Mouse (Mus musculus) limb, embryonic 15.5 days (tissue): Measurements from ENCODE around the gene Ndufc1. TPM values are rescaled to one million over a fixed set of nuclear protein-coding genes. Genes with fewer than 3 reads are reported as not detected.

Experiments used
- ATAC-seq: fragments of 200-750 bp; cut with Nextera tagmentation; 2 replicates; pipeline ENCODE4 v1.8.0; 2017; ENCODE audit warnings: low read depth, moderate TSS enrichment; ENCODE audit not compliant: insufficient number of reproducible peaks, low FRiP score, low TSS enrichment
- H3K27ac ChIP-seq: fragments of 300-500 bp; sonication (generic); 2 replicates; pipeline ENCODE4 v1.5.1; 2015; ENCODE audit warnings: moderate library complexity, mild to moderate bottlenecking, inconsistent platforms
- H3K27me3 ChIP-seq: fragments of 300-500 bp; sonication (generic); 2 replicates; pipeline ENCODE4 v1.6.1; 2015; ENCODE audit warnings: inconsistent platforms
- H3K36me3 ChIP-seq: fragments of 300-500 bp; sonication (generic); 2 replicates; pipeline ENCODE4 v1.6.1; 2015; ENCODE audit warnings: inconsistent platforms
- H3K4me1 ChIP-seq: fragments of 300-500 bp; sonication (generic); 2 replicates; pipeline ENCODE4 v1.6.1; 2015; ENCODE audit warnings: inconsistent platforms
- H3K4me2 ChIP-seq: fragments of 300-500 bp; sonication (generic); 2 replicates; pipeline ENCODE4 v1.6.1; 2015; ENCODE audit warnings: mild to moderate bottlenecking, inconsistent platforms
- H3K4me3 ChIP-seq: fragments of 300-500 bp; sonication (generic); 2 replicates; pipeline ENCODE4 v1.5.1; 2015; ENCODE audit warnings: mild to moderate bottlenecking, inconsistent platforms
- H3K9ac ChIP-seq: fragments of 300-500 bp; sonication (generic); 2 replicates; pipeline ENCODE4 v1.6.1; 2015; ENCODE audit warnings: inconsistent platforms
- H3K9me3 ChIP-seq: fragments of 300-500 bp; sonication (generic); 2 replicates; pipeline ENCODE4 v1.6.1; 2016; ENCODE audit warnings: inconsistent platforms
- WGBS: fragments of 180-500 bp; shearing (Covaris S2); methylation state at CpG from one replicate; pipeline ENCODE4 v1.1.7; 2015; 5-methylcytosine and 5-hydroxymethylcytosine counted together
- polyA plus RNA-seq: library from polyadenylated mRNA; unstranded; fragments of >200 nt; fragmentation: Nextera tagmentation; extraction: Ambion mirVana; gene quantifications from 2 replicates; pipeline ENCODE4 v1.2.1, GENCODE M21; 2015

The Ndufc1 gene
- polyA plus RNA-seq, 1 experiment from 2014 or later, result 625 TPM

- peaks cover 8% of the 10 kb centered on the region for H3K4me1 ChIP-seq
- peak overlapping the region; percentile 23 for H3K4me3 ChIP-seq
- no peak overlapping the region for H3K9ac ChIP-seq
- ATAC-seq, result no peak
- H3K9me3 ChIP-seq, result no peaks in the 10 kb centered on the region
- H3K27ac ChIP-seq, result no peak overlapping the region
- no peaks in the 10 kb centered on the region for H3K36me3 ChIP-seq
- peak overlapping the region; percentile 31 for H3K4me2 ChIP-seq
- no peaks in the 10 kb centered on the region for H3K27me3 ChIP-seq
- WGBS, result 69% methylated on average over 3 of the region's 3 CpGs
Measured at GRCm38 (mm10) chr3:51378665-51378946, 30.2 kb downstream of the Ndufc1 start.

DNA sequence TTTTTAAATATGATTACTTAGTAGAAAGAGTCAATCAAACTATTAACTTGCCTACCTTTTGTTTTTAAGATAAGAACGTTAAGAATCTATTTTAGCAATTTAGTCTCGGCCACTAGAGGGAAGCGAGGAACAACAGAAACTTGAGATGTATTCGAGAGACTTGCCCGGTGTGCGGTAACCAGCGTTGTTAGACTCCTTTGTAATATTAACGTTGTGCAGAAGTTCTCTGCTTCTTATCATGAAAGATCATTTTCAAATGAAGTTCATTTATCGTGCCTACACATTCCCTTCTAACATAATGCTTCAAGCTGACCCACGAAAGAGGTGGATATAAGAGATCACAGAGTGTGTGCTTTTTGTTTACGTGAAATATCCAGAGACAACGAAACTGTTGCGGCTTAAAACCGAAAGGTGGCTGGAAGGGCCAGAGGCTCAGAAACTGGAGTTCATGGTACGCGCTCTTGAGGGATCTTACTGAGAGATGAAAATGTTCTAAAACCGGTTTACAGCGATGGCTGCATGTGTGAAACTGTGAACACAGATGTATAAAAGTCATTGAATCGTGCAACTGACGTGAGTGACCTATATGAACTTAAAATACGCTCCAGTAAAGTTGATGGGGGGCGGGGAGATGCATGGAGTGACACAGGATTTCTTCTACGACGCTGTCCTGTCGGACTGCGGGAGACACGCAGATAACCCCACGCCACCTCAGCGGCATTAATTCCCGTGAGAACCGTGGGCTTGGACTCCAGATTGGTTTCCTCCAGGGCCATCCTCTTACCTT lies 30.7 kb downstream of the Ndufc1 start:
- peak overlapping the region; percentile 31 for H3K4me2 ChIP-seq
- H3K27ac ChIP-seq, result no peak overlapping the region
- no peak for ATAC-seq
- peak overlapping the region; percentile 23 for H3K4me3 ChIP-seq
- H3K27me3 ChIP-seq, result no peaks in the 10 kb centered on the region
- no peak overlapping the region for H3K9ac ChIP-seq
- H3K4me1 ChIP-seq, result peaks cover 8% of the 10 kb centered on the region
- no peaks in the 10 kb centered on the region for H3K9me3 ChIP-seq
- H3K36me3 ChIP-seq, result no peaks in the 10 kb centered on the region
- 35% methylated on average over 31 of the region's 31 CpGs for WGBS

DNA sequence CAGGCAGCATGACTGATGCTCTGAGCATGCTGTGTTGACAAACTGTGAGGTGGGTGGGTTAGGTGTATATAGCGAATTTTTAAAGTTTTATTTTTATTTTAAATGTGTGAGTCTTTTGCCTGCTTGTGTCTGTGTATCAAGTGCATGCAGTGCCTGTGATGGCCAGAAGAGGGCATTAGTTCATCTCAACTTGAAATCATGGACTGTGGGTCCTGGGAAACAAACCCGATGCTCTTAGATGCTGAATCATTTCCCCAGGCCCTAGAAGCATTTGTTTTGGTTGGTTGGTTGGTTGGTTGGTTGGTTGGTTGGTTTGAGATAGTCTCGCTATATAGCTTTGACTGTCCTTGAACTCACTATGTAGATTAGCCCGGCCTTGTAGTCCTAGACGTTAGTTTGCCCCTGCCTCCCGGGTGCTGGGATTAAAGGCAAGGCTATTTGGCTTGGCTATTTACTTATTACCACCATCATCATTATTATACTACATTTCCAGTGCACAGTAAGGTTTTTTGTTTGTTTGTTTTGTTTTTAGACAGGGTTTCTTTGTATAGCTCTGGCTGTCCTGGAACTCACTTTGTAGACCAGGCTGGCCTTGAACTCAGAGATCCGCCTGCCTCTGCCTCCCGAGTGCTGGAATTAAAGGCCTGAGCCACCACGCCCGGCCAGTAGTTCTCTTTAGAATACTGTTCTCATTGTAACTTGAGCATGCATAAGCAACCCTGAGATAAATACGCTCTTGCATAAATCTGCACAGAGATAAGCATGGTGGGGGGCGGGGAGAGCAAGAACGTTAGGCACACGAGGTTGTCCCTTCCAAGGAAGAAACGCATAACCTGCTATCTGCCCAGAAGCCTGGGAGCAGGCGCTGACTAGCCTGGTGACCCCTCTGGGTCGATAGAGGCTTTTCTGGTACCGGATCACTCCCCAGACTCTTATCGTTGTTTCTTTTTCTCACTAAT lies 33.2 kb downstream of the Ndufc1 start:
- Histone ChIP-seq H3K4me1 (peaks cover 8% of the 10 kb centered on the region), H3K36me3 (no peaks in the 10 kb centered on the region)

DNA sequence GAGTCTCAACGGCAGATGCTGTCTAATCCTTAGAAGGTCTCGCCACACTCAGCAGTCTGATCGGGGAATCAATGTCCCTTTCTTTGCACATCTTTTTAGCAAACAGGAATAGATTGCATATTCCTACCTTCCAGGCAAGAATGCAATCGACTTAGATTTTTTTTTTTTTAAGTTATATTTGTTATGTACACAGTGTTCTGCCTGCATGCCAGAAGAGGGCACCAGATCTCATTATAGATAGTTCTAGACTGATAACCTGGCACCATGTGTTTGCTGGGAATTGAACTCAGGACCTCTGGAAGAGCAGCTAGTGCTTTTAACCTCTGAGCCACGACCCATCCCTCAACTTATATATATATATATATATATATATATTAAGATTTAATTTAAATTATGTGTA lies 35.2 kb downstream of the Ndufc1 start:
- ATAC-seq, result no peak
- WGBS, result 74% methylated on average over 5 of the region's 5 CpGs
- H3K27ac ChIP-seq, result no peak overlapping the region

More for the DNA sequence above, 33.2 kb downstream of the Ndufc1 start:
- H3K9ac ChIP-seq, result no peak overlapping the region
- H3K27me3 ChIP-seq, result no peaks in the 10 kb centered on the region
- WGBS, result 85% methylated on average over 19 of the region's 19 CpGs
- H3K9me3 ChIP-seq, result no peaks in the 10 kb centered on the region
- no peak for ATAC-seq
- H3K27ac ChIP-seq, result no peak overlapping the region
- no peak overlapping the region for H3K4me3 ChIP-seq
- no peak overlapping the region for H3K4me2 ChIP-seq

DNA sequence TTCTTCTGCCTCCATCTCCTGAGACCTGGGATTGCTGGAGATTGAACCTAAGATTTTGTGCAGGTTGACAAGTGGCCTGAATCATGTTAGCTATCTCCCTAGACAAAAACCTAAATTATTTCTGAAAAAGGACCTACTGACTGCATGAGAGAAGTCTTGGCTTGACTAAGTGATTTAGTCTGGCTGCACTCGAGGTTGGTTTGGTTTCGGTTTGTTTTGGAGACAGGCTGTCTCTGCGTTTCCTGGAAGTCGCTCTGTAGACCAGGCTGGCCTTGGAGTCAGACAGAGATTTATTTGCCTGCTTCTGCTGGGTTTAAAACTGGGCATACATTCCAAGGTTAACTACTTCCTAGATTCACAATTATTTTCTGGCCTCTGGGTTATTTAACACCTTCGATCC lies 35.9 kb downstream of the Ndufc1 start:
- 53% methylated on average over 5 of the region's 5 CpGs for WGBS
- no peak for ATAC-seq
- Histone ChIP-seq H3K36me3 (no peaks in the 10 kb centered on the region), H3K4me3 (no peak overlapping the region), H3K9ac (no peak overlapping the region), H3K9me3 (no peaks in the 10 kb centered on the region), H3K4me1 (no peaks in the 10 kb centered on the region), H3K4me2 (no peak overlapping the region), H3K27ac (no peak overlapping the region), H3K27me3 (no peaks in the 10 kb centered on the region)

More for the DNA sequence above, 35.2 kb downstream of the Ndufc1 start:
- Histone ChIP-seq H3K27me3 (no peaks in the 10 kb centered on the region), H3K4me2 (no peak overlapping the region), H3K4me3 (no peak overlapping the region), H3K9me3 (no peaks in the 10 kb centered on the region), H3K4me1 (peaks cover 5% of the 10 kb centered on the region), H3K36me3 (no peaks in the 10 kb centered on the region), H3K9ac (no peak overlapping the region)

GRCm38 (mm10) chr3:51371826-51372225 lies 37.0 kb downstream of the Ndufc1 start:
- H3K36me3 ChIP-seq, result no peaks in the 10 kb centered on the region
- no peak overlapping the region for H3K4me2 ChIP-seq
- no peak overlapping the region for H3K27ac ChIP-seq
- no peaks in the 10 kb centered on the region for H3K27me3 ChIP-seq
- no peaks in the 10 kb centered on the region for H3K9me3 ChIP-seq
- no peak overlapping the region for H3K4me3 ChIP-seq
- H3K4me1 ChIP-seq, result no peaks in the 10 kb centered on the region
- ATAC-seq, result no peak
- 69% methylated on average over 2 of the region's 2 CpGs for WGBS
- no peak overlapping the region for H3K9ac ChIP-seq

DNA sequence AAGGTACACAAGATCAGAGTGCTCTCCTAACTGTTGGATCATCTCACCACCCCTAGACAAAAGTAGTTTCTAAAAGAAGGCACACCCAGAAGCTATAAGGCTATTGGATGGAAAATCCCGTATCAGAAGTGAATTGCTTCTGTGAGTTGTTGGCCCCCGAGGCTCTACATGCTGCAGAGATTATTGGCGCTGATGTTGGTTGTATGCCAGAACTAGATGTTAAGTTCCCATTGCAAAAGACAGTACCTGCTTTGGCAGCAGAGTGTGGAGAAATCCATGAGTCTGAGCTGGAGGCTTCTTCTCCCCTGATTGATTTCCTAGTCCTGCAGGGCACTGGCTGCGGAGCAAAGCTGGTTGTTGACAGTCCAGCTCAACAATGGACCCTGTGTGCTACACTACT lies 40.8 kb downstream of the Ndufc1 start:
- Histone ChIP-seq H3K36me3 (no peaks in the 10 kb centered on the region), H3K4me2 (no peak overlapping the region), H3K9ac (no peak overlapping the region), H3K27ac (no peak overlapping the region), H3K9me3 (no peaks in the 10 kb centered on the region), H3K4me1 (peaks cover 6% of the 10 kb centered on the region; the same call in 1 of the 2 replicates), H3K4me3 (no peak overlapping the region), H3K27me3 (0 out of 2 replicates have a peak, but pooled peaks cover 5% of the 10 kb centered on the region)
- 48% methylated on average over 4 of the region's 4 CpGs for WGBS
- ATAC-seq, result no peak

DNA sequence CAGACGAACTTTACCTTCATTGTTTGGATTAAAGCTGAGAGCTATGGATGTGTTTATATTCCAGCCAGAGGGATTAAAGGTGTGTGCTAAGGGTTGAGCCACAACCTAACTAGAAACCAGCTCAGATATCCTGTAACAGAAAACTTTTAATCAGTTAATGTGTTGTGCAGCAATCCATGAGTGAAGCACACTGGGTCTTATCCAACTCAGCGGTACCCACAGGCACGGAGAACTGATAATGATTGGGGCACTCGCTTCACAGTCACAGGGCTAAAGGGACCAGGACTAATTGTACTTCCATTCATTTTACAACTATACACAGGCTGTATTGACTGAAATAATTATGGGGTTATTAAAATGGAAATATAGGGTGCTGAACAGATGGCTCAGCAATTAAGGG lies 41.9 kb downstream of the Ndufc1 start:
- Histone ChIP-seq H3K9me3 (no peaks in the 10 kb centered on the region), H3K9ac (no peak overlapping the region), H3K27ac (no peak overlapping the region), H3K4me1 (peaks cover 6% of the 10 kb centered on the region; the same call in 1 of the 2 replicates), H3K4me3 (no peak overlapping the region), H3K27me3 (0 out of 2 replicates have a peak, but pooled peaks cover 5% of the 10 kb centered on the region), H3K36me3 (no peaks in the 10 kb centered on the region), H3K4me2 (no peak overlapping the region)
- WGBS, result 55% methylated on average over 4 of the region's 4 CpGs
- ATAC-seq, result no peak

DNA sequence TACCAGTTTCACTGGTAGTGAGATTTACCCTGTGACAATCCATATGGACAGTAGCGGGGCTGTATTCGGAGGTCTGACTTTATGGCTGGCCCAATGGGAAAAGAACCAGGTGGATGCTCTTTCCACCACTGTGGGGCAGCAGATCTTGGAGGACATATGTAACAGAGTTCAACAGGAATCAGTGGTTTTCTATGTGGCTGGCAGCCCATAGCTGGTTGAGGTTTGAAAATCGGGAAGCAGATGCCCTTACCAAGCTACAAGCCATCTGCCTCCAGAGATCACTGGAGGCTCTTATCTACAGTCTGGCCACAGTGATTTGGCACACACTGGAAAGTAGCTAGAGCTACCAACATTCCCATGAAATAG lies 43.3 kb downstream of the Ndufc1 start:
- ATAC-seq, result no peak
- Histone ChIP-seq H3K4me3 (peak overlapping the region; percentile 48), H3K4me1 (peaks cover 12% of the 10 kb centered on the region; the same call in 1 of the 2 replicates), H3K27ac (no peak overlapping the region), H3K36me3 (no peaks in the 10 kb centered on the region), H3K27me3 (0 out of 2 replicates have a peak, but pooled peaks cover 5% of the 10 kb centered on the region), H3K9me3 (no peaks in the 10 kb centered on the region), H3K9ac (no peak overlapping the region), H3K4me2 (peak overlapping the region; percentile 82)
- 7% methylated on average over 3 of the region's 3 CpGs for WGBS

GRCm38 (mm10) chr3:51364703-51365516 lies 43.9 kb downstream of the Ndufc1 start:
- H3K27ac ChIP-seq, result peak overlapping the region; percentile 43; the same call in 1 of the 2 replicates
- H3K4me2 ChIP-seq, result peak overlapping the region; percentile 82
- no peaks in the 10 kb centered on the region for H3K9me3 ChIP-seq
- 6% methylated on average over 31 of the region's 31 CpGs for WGBS
- ATAC-seq, result peak; percentile 74; the same call in 1 of the 2 replicates
- H3K9ac ChIP-seq, result peak overlapping the region; percentile 52
- H3K4me3 ChIP-seq, result peak overlapping the region; percentile 48
- no peaks in the 10 kb centered on the region for H3K36me3 ChIP-seq
- 0 out of 2 replicates have a peak, but pooled peaks cover 5% of the 10 kb centered on the region for H3K27me3 ChIP-seq
- peaks cover 12% of the 10 kb centered on the region; the same call in 1 of the 2 replicates for H3K4me1 ChIP-seq

DNA sequence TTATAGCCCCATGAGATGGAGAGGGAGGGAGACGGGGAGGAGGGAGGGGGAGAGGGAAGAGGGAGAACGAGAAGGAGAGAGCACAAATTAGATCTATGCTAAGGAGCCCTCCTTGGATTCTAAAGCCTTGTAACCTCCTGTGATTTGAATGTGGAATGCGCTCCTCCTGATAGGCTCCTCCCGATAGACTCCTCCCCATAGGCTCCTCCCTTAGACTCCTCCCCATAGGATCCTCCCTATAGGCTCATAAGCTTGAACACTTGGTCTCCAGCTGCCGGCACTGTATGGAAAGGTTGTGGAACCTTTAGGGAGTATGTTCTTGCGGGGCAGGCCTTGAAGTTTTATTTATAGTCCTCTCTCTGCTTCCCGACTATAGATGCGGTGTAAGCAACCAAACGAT lies 47.7 kb downstream of the Ndufc1 start:
- no peak overlapping the region for H3K9ac ChIP-seq
- H3K27ac ChIP-seq, result no peak overlapping the region
- H3K4me3 ChIP-seq, result 0 out of 2 replicates have a peak overlapping the region, but pooled peaks have one; percentile 2
- 0 out of 2 replicates have a peak overlapping the region, but pooled peaks have one; percentile 3 for H3K4me2 ChIP-seq
- peaks cover 17% of the 10 kb centered on the region; the same call in 1 of the 2 replicates for H3K4me1 ChIP-seq
- 17% methylated on average over 9 of the region's 9 CpGs for WGBS
- no peaks in the 10 kb centered on the region for H3K9me3 ChIP-seq
- 0 out of 2 replicates have a peak, but pooled peaks cover 9% of the 10 kb centered on the region for H3K27me3 ChIP-seq
- H3K36me3 ChIP-seq, result no peaks in the 10 kb centered on the region
- ATAC-seq, result no peak
